Mouse (Mus musculus) adrenal gland, adult 8-10 months (tissue): ENCODE data around the gene Ptpn3. TPM values are rescaled to one million over a fixed set of nuclear protein-coding genes. Genes with fewer than 3 reads are reported as not detected.
"Not testable (repeated sequence)": the region's sequence is repeated elsewhere in the genome, so short reads cannot be mapped to it uniquely, and the experiment has no call there.

Experiments used
- DNase-seq: peaks from one replicate; pipeline ENCODE4 v3.0.0; 2022
- total RNA-seq, 4 experiments: library from RNA; stranded (reverse); gene quantifications; 2 replicates each; pipeline ENCODE4 v1.2.4; 2022

The Ptpn3 gene
- total RNA-seq, 4 experiments from 2014 or later = 31.1 to 57.6 (median 40.2) TPM

- no peak for DNase-seq
Observed at GRCm38 (mm10) chr4:57299308-57299700, 2.3 kb downstream of the Ptpn3 start.

DNA sequence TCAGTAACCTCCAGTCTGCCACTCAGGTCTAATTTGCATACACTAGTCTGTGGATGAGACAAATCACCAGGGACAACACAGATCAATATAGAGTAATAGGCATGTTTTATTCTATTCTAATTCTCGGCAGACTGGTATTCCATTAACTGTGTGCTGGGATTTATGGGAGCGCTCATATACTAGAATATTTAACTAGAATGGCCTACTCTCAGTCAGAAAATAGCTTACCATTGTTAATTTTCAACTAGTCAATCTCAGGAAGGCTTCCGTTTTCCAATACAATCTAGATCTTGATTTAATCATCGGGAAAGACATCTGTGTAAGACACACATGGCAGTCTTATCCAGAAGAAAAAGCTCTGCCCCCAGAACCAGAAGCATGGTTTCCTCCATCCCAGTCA, 3.5 kb downstream of the Ptpn3 start:
- DNase-seq = no peak

GRCm38 (mm10) chr4:57294971-57295656, 6.5 kb downstream of the Ptpn3 start:
- peak; percentile 90 for DNase-seq

DNA sequence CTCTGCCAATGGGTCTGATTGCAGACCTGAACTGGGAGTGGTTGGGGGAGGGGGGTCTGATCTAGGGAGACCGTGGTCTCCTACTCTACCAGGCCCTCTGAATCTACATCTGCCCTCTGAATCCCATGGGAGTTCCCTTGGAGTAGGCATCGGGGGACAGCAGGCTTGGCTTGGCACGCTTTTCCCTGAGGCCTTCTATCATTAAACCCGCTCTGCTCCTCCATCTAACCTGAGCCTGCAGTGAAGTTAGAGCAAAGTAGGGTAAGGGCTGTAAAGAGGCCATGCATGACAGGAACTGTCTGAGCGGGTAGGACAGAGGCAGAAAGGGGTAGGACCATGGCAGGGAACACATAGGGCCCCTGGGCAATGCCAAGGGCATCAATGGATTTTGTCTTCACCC, 9.0 kb downstream of the Ptpn3 start:
- no peak for DNase-seq

DNA sequence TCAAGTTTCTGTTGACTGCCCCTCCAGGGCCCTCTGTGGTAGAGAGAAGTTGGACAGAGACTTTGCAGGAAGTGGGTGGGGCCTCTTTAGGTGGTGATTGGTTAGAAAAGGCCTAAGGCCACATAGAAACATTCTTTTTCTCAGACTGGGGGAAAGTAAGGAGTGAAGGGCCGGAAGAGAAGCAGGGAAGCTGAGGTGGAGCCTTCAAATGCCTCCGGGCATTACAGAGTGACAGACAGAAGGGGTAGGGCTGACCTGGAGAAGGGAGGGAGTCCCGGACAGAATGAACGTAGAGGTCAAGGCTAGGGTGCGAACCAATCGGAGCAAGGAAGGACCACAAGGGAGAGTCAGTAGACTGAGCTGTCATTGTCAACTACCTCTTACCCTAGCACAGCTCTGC, 11.6 kb downstream of the Ptpn3 start:
- DNase-seq = no peak

DNA sequence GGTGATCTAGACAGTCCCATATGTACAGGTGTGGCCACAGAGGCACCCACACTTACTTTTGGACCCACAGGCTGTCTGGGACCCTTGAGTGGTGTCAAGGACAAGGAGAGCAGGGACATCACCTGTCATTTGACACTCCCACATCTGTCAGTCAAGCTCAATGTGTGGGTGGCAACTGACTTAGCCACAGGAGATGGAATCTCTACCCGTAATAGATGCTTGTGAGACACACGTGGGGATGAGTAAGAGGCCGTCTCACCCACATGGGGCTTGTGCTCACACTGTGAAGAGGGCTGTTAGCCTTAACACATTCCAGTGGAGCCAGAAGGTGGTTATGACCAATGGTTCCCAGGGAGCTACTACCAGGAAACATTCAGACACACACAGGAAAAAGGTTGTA, 13.8 kb downstream of the Ptpn3 start:
- no peak for DNase-seq

GRCm38 (mm10) chr4:57285251-57285650, 16.4 kb downstream of the Ptpn3 start:
- DNase-seq = no peak

- DNase-seq = no peak
Observed at GRCm38 (mm10) chr4:57283189-57283588, 18.4 kb downstream of the Ptpn3 start.

- no peak for DNase-seq
Observed at GRCm38 (mm10) chr4:57282630-57283029, 19.0 kb downstream of the Ptpn3 start.

DNA sequence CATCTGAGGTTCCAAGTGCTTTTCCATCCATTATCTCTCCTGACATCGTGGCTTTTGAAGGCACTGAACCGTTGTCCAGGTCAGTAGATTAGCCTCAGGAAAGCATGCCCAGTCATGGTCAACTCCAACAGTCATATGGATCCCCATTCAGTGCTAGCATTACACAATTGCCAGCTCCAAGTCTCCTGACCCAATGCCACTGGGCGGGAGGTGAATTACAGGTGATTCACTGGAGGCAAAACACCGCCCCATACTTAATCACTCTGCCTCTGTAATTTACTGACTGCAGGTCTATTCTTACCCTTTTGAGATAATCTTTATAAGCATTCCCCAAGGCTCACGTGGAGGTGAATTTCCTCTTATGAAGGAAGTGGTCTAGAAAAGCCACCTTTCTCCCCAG, 19.5 kb downstream of the Ptpn3 start:
- no peak for DNase-seq

- DNase-seq = no peak
Observed at GRCm38 (mm10) chr4:57280888-57281287, 20.7 kb downstream of the Ptpn3 start.

DNA sequence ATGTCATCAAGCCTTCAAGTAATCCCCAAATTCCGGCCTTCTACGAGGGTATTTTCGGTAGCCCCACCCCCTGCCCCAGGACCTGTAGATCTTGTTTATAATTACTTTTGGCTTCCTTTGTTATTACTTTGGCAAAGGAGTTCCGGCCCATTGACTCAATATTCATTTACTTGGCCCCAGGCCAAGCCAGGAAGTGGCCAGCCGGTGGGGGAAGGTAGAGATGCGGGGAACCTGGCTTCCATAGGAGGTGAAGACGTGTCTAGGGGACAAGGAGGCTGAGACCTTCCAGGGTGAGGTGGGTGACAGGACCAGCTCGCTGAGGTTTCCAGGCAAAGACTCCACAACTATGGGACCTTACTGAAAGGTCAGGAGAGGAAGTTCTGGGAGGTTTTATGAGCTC, 22.4 kb downstream of the Ptpn3 start:
- no peak for DNase-seq

GRCm38 (mm10) chr4:57278812-57279211, 22.8 kb downstream of the Ptpn3 start:
- DNase-seq = no peak

- no peak for DNase-seq
Observed at GRCm38 (mm10) chr4:57277671-57278070, 24.0 kb downstream of the Ptpn3 start.

- DNase-seq = peak; percentile 58
Observed at GRCm38 (mm10) chr4:57275116-57275743, 26.4 kb downstream of the Ptpn3 start.

DNA sequence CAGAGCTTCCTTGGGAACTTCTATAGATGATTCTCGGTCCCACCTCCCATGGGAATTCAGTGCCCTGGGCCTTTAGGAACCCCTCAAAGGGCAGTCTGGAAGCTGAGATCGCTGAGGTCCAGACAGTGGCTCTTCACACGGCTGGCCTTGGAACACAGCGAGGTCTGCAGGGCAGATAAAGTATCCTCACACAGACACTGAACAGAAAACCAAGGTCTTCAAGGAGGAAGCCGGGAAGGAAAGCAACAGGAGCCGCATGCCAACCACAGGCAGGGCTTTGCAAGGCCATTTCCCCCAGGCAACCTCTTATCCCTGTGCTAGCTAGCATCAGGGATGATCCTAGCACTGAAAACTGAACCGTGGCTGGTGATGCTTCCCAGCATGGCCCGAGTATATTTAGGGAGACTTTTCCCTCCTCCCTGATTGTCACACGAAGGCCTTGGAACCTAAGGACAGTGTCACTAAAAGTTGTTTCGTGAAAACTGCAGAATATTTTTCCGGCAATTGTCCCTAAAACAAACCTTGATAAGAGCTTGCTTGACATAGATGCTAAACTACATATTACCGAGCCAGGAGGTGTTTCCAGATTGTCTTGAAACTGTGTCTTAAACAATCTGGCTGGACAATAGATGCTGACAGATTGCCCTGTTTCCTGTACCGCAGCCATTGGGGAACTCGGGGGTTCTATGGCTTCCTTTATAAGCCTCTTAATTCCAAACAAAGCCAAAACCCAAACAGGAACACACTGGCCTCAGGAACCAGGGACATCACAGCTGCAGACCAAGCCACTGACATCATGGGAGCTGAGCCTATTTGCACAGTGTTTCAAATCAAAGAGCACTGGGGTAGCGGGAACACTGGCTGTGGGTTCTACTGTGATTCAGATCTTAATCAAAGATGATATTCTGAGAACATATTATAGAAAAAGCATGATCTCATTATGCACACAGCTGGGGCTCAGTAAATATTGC, 27.8 kb downstream of the Ptpn3 start:
- DNase-seq = no peak

- no peak for DNase-seq
Observed at GRCm38 (mm10) chr4:57270991-57271390, 30.6 kb downstream of the Ptpn3 start.

DNA sequence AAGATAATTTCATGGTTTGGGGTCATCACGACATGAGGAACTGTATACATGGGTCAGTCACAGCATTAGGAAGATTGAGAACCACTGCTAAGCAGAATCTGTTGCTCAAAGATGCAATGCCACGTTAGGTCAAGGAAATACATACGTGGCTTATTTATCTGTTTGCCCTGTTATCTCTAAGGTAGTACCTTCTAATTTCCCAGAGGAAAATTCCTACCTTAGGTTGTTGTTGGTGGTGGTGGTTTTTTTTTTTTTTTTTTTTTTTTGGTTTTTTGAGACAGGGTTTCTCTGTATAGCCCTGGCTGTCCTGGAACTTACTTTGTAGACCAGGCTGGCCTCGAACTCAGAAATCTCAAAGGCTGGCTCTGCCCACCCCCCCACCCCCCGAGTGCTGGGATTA, 31.1 kb downstream of the Ptpn3 start:
- not testable (repeated sequence) for DNase-seq

DNA sequence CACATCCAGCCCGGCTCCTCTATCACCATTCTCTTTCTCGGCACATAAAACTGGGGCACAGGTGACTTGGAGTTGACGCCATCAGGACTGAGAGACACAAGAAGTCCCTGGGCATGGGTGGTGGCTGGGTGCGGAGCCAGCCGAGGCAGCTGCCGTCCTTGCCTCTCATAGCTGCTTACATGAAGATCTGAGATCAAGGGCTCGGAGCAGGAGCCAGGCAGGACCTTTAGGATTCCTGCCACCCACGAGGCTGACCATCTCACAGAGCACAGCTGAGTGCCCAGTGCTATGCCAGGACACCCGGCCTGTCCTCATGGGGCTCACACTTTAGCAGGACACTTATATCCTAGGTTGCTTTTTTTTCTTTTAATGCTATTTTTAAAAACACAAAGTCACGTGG, 32.3 kb downstream of the Ptpn3 start:
- no peak for DNase-seq

- no peak for DNase-seq
Observed at GRCm38 (mm10) chr4:57268330-57268729, 33.3 kb downstream of the Ptpn3 start.

DNA sequence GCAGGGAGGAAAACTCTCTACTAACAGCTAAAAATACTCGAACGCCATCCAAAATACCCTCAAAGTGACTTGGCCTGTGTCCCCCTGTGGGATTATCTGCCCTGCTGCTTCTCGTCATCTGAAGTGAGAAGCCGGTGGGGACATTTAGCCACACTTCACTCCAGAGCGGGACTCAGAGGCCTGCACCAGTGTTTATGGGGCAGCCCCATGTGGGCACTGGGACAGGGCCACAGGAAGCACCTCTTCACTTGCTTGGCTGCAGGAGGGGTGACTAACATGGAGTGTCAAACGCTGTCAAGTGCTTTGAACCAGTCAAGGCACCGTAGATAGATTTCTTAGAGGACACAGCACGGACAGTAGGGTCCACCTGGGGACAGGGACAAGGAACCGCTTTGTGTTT, 35.2 kb downstream of the Ptpn3 start:
- no peak for DNase-seq

DNA sequence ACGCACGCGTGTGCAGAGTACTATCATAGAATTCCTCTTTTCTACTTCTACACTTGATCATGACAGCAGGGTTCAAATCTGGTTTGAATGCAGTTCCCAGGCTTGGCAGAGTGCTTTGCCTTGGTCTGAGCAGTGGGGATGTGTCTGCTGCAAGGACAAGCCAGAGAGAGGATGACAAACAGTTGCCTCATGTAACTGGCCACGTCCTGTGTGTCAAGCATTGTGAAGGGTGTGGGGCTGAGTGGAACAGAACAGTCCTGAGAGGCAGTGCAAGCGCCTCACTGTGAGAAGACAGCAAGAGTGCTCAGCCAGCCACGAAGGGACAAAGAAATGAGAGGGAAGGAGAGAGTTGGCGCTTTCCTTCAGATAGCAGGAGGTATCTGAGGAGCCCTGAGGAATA, 37.9 kb downstream of the Ptpn3 start:
- DNase-seq = no peak

DNA sequence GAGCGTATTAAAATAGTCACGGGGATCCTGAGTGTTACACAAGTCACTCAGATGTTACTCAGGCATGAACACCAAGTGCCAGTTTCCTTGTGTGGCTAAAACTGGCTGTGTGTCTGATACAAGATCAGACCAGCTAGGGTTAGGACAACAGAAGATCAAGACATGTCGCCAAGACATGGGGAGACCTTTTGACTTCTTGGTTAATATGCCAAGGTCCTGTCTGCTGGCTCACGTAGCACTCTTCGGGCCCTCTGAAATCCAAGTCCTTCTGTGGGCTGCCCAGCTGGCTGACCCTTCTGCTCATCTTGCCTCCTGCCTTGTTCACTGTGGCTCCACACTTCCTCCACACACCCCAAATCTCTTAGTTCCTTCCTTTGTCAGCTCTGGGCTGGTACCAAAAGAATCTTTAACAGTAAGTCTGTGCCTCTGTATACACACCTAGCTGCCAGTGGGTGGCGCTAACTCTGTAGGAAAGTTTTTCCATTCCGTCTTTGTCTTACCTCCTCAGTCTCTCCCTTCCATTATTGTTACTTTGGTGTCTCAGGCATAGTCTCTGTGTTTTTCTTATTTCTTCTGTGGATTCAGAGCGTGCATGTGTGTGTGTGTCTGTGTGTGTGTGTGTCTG, 38.5 kb downstream of the Ptpn3 start:
- no peak for DNase-seq
